In the genomic region with DNA sequence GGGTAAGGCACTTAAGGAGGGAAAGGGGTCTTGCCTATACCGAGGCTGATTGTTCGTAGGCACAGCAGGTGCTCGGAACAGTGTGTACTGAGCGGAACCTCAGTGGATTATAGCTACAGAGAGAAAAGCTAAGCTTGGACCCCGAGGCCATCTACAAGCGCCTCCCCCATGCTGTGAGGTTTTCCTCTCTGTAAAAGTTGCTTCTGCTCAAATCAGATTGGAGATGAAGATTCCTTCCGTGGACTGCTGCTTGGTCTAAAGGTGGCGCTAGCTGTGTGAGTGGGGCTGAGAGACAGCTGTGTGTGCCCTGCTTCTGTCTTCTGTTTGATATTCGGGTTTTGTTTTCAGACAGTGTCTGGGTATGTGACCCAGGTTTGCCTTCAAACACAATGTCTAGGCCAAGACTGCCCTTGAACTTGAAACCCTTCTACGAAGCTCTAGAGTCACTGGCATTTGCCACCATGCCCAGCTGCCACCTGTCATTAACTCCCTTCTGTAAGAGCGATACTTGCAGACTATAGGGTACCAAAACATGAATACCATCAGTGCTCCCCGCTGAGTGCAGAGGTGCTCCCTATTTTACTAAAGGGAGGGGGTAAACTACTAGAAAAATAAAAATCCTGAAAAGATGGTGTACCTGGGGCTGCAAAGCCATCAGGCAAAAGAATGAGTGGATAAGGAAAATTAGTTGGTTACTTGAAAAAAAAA, we compare ENCODE assay signal across 13 mouse cellular contexts.
DNase-seq lines count a peak whose midpoint lies in the region; ATAC-seq and TF ChIP-seq lines count a peak whose summit lies in the region.
"Had no signal": no experiment of that assay in that cellular context is flagged by ENCODE, and none has a peak within 500 bp of the region (broad histone marks: within the 10 kb centered on the region; RNA-seq: fewer than 3 reads in every experiment).

No protein-coding gene starts in this region.

- H3K27me3 ChIP-seq in hindbrain, postnatal 0 days (ENCODE audit: insufficient read depth, low read length), result no peaks in the 10 kb centered on the region
- H3K27me3 ChIP-seq in hindbrain, embryonic 13.5 days, result no peaks in the 10 kb centered on the region
- peaks cover 11% of the 10 kb centered on the region; the same call in 1 of the 2 replicates for H3K27me3 ChIP-seq in midbrain, embryonic 10.5 days (ENCODE audit: low read depth, poor library complexity, severe bottlenecking)
- H3K27me3 ChIP-seq: embryonic facial prominence, embryonic 13.5 days had no signal

- no peaks in the 10 kb centered on the region for H3K9me3 ChIP-seq in hindbrain, postnatal 0 days (ENCODE audit: low read length)
- H3K9me3 ChIP-seq in hindbrain, embryonic 13.5 days, result no peaks in the 10 kb centered on the region
- H3K9me3 ChIP-seq in midbrain, embryonic 10.5 days (replicated peaks), result no peaks in the 10 kb centered on the region
- H3K9me3 ChIP-seq: embryonic facial prominence, embryonic 13.5 days; megakaryocyte, embryonic 14.5 days had no signal

- H3K27ac ChIP-seq in hindbrain, postnatal 0 days, result no peak overlapping the region
- H3K27ac ChIP-seq in hindbrain, embryonic 13.5 days, result no peak overlapping the region
- H3K27ac ChIP-seq in midbrain, embryonic 10.5 days (replicated peaks), result peak overlapping the region; percentile 38; the same call in 1 of the 2 replicates
- H3K27ac ChIP-seq: embryonic facial prominence, embryonic 13.5 days had no signal

- peak; percentile 7 for DNase-seq in embryo, embryonic 10 days (ENCODE audit: low spot score)
- DNase-seq in embryo, embryonic 11 days, result no peak
- peak; percentile 45 for DNase-seq in hindbrain, postnatal 0 days (ENCODE audit: low spot score)
- peak; percentile 19 for DNase-seq in ES-CJ7 (ENCODE audit: low read depth, low spot score)
- DNase-seq in midbrain, embryonic 10.5 days (ENCODE audit: low spot score), result peak; percentile 18
- no peak for DNase-seq in thymus, postnatal 36 days
- DNase-seq in gastrocnemius, postnatal 4 days (ENCODE audit: low spot score in 2 of 2), result no peak
- DNase-seq: heart, postnatal 4 days; liver; thymus, postnatal 4 days had no signal

- WGBS in hindbrain, postnatal 0 days, result 44% methylated on average over 12 of the region's 12 CpGs
- WGBS in hindbrain, embryonic 13.5 days, result 51% methylated on average over 12 of the region's 12 CpGs
- 49% methylated on average over 12 of the region's 12 CpGs for WGBS in midbrain, embryonic 10.5 days

- H3K9ac ChIP-seq in hindbrain, postnatal 0 days (replicated peaks; ENCODE audit: low read length), result no peak overlapping the region
- H3K9ac ChIP-seq in hindbrain, embryonic 13.5 days, result no peak overlapping the region
- H3K9ac ChIP-seq: embryonic facial prominence, embryonic 13.5 days had no signal

- peaks cover 24% of the 10 kb centered on the region; the same call in 1 of the 2 replicates for H3K4me1 ChIP-seq in hindbrain, postnatal 0 days (ENCODE audit: insufficient read depth, low read length)
- peaks cover 17% of the 10 kb centered on the region for H3K4me1 ChIP-seq in hindbrain, embryonic 13.5 days (replicated peaks)
- peaks cover 19% of the 10 kb centered on the region for H3K4me1 ChIP-seq in midbrain, embryonic 10.5 days
- H3K4me1 ChIP-seq: embryonic facial prominence, embryonic 13.5 days; megakaryocyte, embryonic 14.5 days had no signal

- H3K4me2 ChIP-seq in hindbrain, postnatal 0 days (ENCODE audit: low read depth, low read length), result no peak overlapping the region
- H3K4me2 ChIP-seq in hindbrain, embryonic 13.5 days, result no peak overlapping the region
- H3K4me2 ChIP-seq: embryonic facial prominence, embryonic 13.5 days had no signal

- H3K36me3 ChIP-seq in hindbrain, postnatal 0 days (ENCODE audit: insufficient read depth, low read length), result no peaks in the 10 kb centered on the region
- H3K36me3 ChIP-seq in hindbrain, embryonic 13.5 days, result no peaks in the 10 kb centered on the region
- no peaks in the 10 kb centered on the region for H3K36me3 ChIP-seq in midbrain, embryonic 10.5 days
- H3K36me3 ChIP-seq: embryonic facial prominence, embryonic 13.5 days had no signal

- H3K4me3 ChIP-seq in hindbrain, postnatal 0 days (ENCODE audit: low read length), result no peak overlapping the region
- no peak overlapping the region for H3K4me3 ChIP-seq in hindbrain, embryonic 13.5 days
- no peak overlapping the region for H3K4me3 ChIP-seq in midbrain, embryonic 10.5 days
- H3K4me3 ChIP-seq: embryonic facial prominence, embryonic 13.5 days; megakaryocyte, embryonic 14.5 days had no signal

- TF ChIP-seq CTCF in hindbrain, postnatal 0 days (IDR thresholded peaks at IDR 0.05; ENCODE audit: low read depth), result peak; percentile 57

- no peak for ATAC-seq in hindbrain, postnatal 0 days
- ATAC-seq in hindbrain, embryonic 13.5 days (ENCODE audit: low FRiP score), result no peak

Comparison
In these comparisons a context has a peak if more than half of its experiments do, and no peak if none do; other contexts are left out.
1. DNase-seq: peak in embryo, embryonic 10 days (single experiment), hindbrain, postnatal 0 days (single experiment), ES-CJ7 (single experiment) and midbrain, embryonic 10.5 days (single experiment); none in embryo, embryonic 11 days (single experiment), thymus, postnatal 36 days (0 of 2) and gastrocnemius, postnatal 4 days (0 of 2).